Mouse (Mus musculus): ENCODE data around the gene Cdc42se1. TPM values are rescaled to one million over a fixed set of nuclear protein-coding genes. Genes with fewer than 3 reads are reported as not detected.
"Not testable (repeated sequence)": the region's sequence is repeated elsewhere in the genome, so short reads cannot be mapped to it uniquely, and the experiment has no call there.

The Cdc42se1 gene
- total RNA-seq (2021): 10 to 100 TPM; 67.3 to 71.2 TPM
- long read RNA-seq, experiment 1, transcript Cdc42se1-201 (5 exons, 2,805 nt): major isoform, 40 of 53 reads
- long read RNA-seq, experiment 1, partial matches to known transcripts: 4 of 53 reads
- long read RNA-seq, experiment 1, other reads (novel, unspliced or antisense): 9 of 53 reads
- long read RNA-seq, experiment 2, transcript Cdc42se1-201 (5 exons, 2,805 nt): major isoform, 50 of 63 reads
- long read RNA-seq, experiment 2, partial matches to known transcripts: 11 of 63 reads
- long read RNA-seq, experiment 2, other reads (novel, unspliced or antisense): 2 of 63 reads

GRCm38 (mm10) chr3:95228148-95228893, at the start of gene Cdc42se1:
Gene Cdc42se1 (plus strand): TSS chr3:95228732.
- peak; percentile 91 to 93 for DNase-seq (ENCODE audit: low spot score in 2 of 2)
- intact Hi-C loops (cut with DNase I): loop anchor here (5.0 kb wide), 2 partner anchors 39 to 54 kb away; partner anchors contain the start of genes Mindy1 and Prune1

GRCm38 (mm10) chr3:95178948-95179347, 49.6 kb upstream of the Cdc42se1 start:
- DNase-seq (ENCODE audit: low spot score in 2 of 2): peak in 1 of 2 experiments; percentile 53
- intact Hi-C loops (cut with DNase I): no loop called here

- no peak for DNase-seq (ENCODE audit: low spot score in 2 of 2)
- intact Hi-C loops (cut with DNase I): no loop called here
These were observed 48.6 kb upstream of the Cdc42se1 start for GRCm38 (mm10) chr3:95179890-95180289.

GRCm38 (mm10) chr3:95181841-95182240, 46.7 kb upstream of the Cdc42se1 start:
- no peak for DNase-seq (ENCODE audit: low spot score in 2 of 2)
- intact Hi-C loops (cut with DNase I): no loop called here

- no peak for DNase-seq (ENCODE audit: low spot score in 2 of 2)
- intact Hi-C loops (cut with DNase I): no loop called here
These were observed 43.5 kb upstream of the Cdc42se1 start for GRCm38 (mm10) chr3:95184796-95185577.

- intact Hi-C loops (cut with DNase I): no loop called here
- no peak for DNase-seq (ENCODE audit: low spot score in 2 of 2)
These were observed 42.4 kb upstream of the Cdc42se1 start for GRCm38 (mm10) chr3:95186100-95186499.

- DNase-seq (ENCODE audit: low spot score in 2 of 2): no peak
- intact Hi-C loops (cut with DNase I): no loop called here
These were observed 41.6 kb upstream of the Cdc42se1 start for GRCm38 (mm10) chr3:95186888-95187287.

- no peak for DNase-seq (ENCODE audit: low spot score in 2 of 2)
- intact Hi-C loops (cut with DNase I): no loop called here
These were observed 33.8 kb upstream of the Cdc42se1 start for GRCm38 (mm10) chr3:95194721-95195135.

- no peak for DNase-seq (ENCODE audit: low spot score in 2 of 2)
- intact Hi-C loops (cut with DNase I): no loop called here
These were observed 32.8 kb upstream of the Cdc42se1 start for GRCm38 (mm10) chr3:95195772-95196171.

- intact Hi-C loops (cut with DNase I): no loop called here
- no peak for DNase-seq (ENCODE audit: low spot score in 2 of 2)
These were observed 29.4 kb upstream of the Cdc42se1 start for GRCm38 (mm10) chr3:95199101-95199500.

GRCm38 (mm10) chr3:95200132-95200531, 28.4 kb upstream of the Cdc42se1 start:
- no peak for DNase-seq (ENCODE audit: low spot score in 2 of 2)
- intact Hi-C loops (cut with DNase I): no loop called here

GRCm38 (mm10) chr3:95200562-95200961, 28.0 kb upstream of the Cdc42se1 start:
- peak in 1 of 2 experiments; percentile 25 for DNase-seq (ENCODE audit: low spot score in 2 of 2)
- intact Hi-C loops (cut with DNase I): no loop called here

- intact Hi-C loops (cut with DNase I): no loop called here
- DNase-seq (ENCODE audit: low spot score in 2 of 2): peak; percentile 50 to 57
These were observed 24.7 kb upstream of the Cdc42se1 start for GRCm38 (mm10) chr3:95203880-95204279.

- DNase-seq (ENCODE audit: low spot score in 2 of 2): no peak
- intact Hi-C loops (cut with DNase I): no loop called here
These were observed 20.2 kb upstream of the Cdc42se1 start for GRCm38 (mm10) chr3:95208286-95208685.

- intact Hi-C loops (cut with DNase I): no loop called here
- DNase-seq (ENCODE audit: low spot score in 2 of 2): no peak
These were observed 17.9 kb upstream of the Cdc42se1 start for GRCm38 (mm10) chr3:95210585-95210984.

GRCm38 (mm10) chr3:95212889-95213608, 15.5 kb upstream of the Cdc42se1 start:
- DNase-seq (ENCODE audit: low spot score in 2 of 2); intact Hi-C loops (cut with DNase I): not testable (repeated sequence)

- intact Hi-C loops (cut with DNase I): no loop called here
These were observed 14.9 kb upstream of the Cdc42se1 start for GRCm38 (mm10) chr3:95213609-95213975.

GRCm38 (mm10) chr3:95216655-95217254, 11.8 kb upstream of the Cdc42se1 start:
- intact Hi-C loops (cut with DNase I): loop anchor here (2.0 to 5.0 kb wide), 2 partner anchors 54 to 74 kb away; partner anchors contain the start of genes Sema6c and Tnfaip8l2
- no peak for DNase-seq (ENCODE audit: low spot score in 2 of 2)

More at GRCm38 (mm10) chr3:95213609-95213975, 14.9 kb upstream of the Cdc42se1 start:
- no peak for DNase-seq (ENCODE audit: low spot score in 2 of 2)
